Mouse (Mus musculus) intestine, postnatal 0 days (tissue): ENCODE measurements around the gene Efna2. TPM values are rescaled to one million over a fixed set of nuclear protein-coding genes. Genes with fewer than 3 reads are reported as not detected.

Experiments used
- ATAC-seq: fragments of 200-750 bp; cut with Nextera tagmentation; 2 replicates; pipeline ENCODE4 v1.8.0; 2017; ENCODE audit warnings: mild to moderate bottlenecking, moderate TSS enrichment, moderate library complexity
- H3K27ac ChIP-seq: fragments of 300-500 bp; sonication (generic); 2 replicates; pipeline ENCODE4 v1.5.1; 2014; ENCODE audit warnings: mild to moderate bottlenecking, low read depth, low read length, moderate library complexity
- H3K27me3 ChIP-seq: fragments of 300-500 bp; sonication (generic); replicated peaks from 2 replicates; pipeline ENCODE4 v1.6.1; 2014; ENCODE audit warnings: low read length, mixed read lengths; ENCODE audit not compliant: control insufficient read depth, insufficient read depth
- H3K36me3 ChIP-seq: fragments of 300-500 bp; sonication (generic); 2 replicates; pipeline ENCODE4 v1.6.1; 2014; ENCODE audit warnings: mild to moderate bottlenecking, moderate library complexity; ENCODE audit not compliant: control insufficient read depth, insufficient read depth
- H3K4me1 ChIP-seq: fragments of 300-500 bp; sonication (generic); replicated peaks from 2 replicates; pipeline ENCODE4 v1.6.1; 2014; ENCODE audit warnings: antibody characterized with exemption, low read length, mixed read lengths; ENCODE audit not compliant: control insufficient read depth, insufficient read depth
- H3K4me2 ChIP-seq: fragments of 300-500 bp; sonication (generic); replicated peaks from 2 replicates; pipeline ENCODE4 v1.6.1; 2014; ENCODE audit warnings: low read depth, mild to moderate bottlenecking, moderate library complexity
- H3K4me3 ChIP-seq: fragments of 300-500 bp; sonication (generic); 2 replicates; pipeline ENCODE4 v1.5.1; 2014; ENCODE audit warnings: low read depth, low read length
- H3K9ac ChIP-seq: fragments of 300-500 bp; sonication (generic); 2 replicates; pipeline ENCODE4 v1.6.1; 2014; ENCODE audit warnings: mild to moderate bottlenecking, low read depth, low read length
- H3K9me3 ChIP-seq: fragments of 300-500 bp; sonication (generic); 2 replicates; pipeline ENCODE4 v1.6.1; 2016; ENCODE audit warnings: mixed run types; ENCODE audit not compliant: control insufficient read depth
- CTCF ChIP-seq: sonication (generic); IDR thresholded peaks from 2 replicates; pipeline ENCODE4 v1.5.1; 2016; ENCODE audit warnings: low read depth, mild to moderate bottlenecking, control low read depth, antibody characterized with exemption, moderate library complexity
- WGBS: fragments of 180-500 bp; shearing (Covaris S2); extraction: QIAGEN DNeasy Blood & Tissue Kit; methylation state at CpG from one replicate; pipeline ENCODE4 v1.1.7; 2014; 5-methylcytosine and 5-hydroxymethylcytosine counted together
- polyA plus RNA-seq: library from polyadenylated mRNA; unstranded; fragments of >200 nt; fragmentation: Nextera tagmentation; extraction: Ambion mirVana; gene quantifications from 2 replicates; pipeline ENCODE4 v1.2.1, GENCODE M21; 2015

Gene Efna2
- polyA plus RNA-seq, 1 experiment from 2014 or later, result 3.5 TPM

GRCm38 (mm10) chr10:80236145-80236825 lies 57.0 kb downstream of the Efna2 start:
- ATAC-seq, result no peak
- H3K27me3 ChIP-seq, result no peaks in the 10 kb centered on the region
- WGBS, result 96% methylated on average over 13 of the region's 13 CpGs
- no peaks in the 10 kb centered on the region for H3K9me3 ChIP-seq
- no peak for TF ChIP-seq CTCF
- no peak overlapping the region for H3K9ac ChIP-seq
- no peak overlapping the region for H3K4me3 ChIP-seq
- peaks cover 94% of the 10 kb centered on the region for H3K36me3 ChIP-seq
- H3K4me1 ChIP-seq, result no peaks in the 10 kb centered on the region
- H3K4me2 ChIP-seq, result no peak overlapping the region
- H3K27ac ChIP-seq, result no peak overlapping the region

- no peak for ATAC-seq
- Histone ChIP-seq H3K9me3 (no peaks in the 10 kb centered on the region), H3K27me3 (no peaks in the 10 kb centered on the region), H3K27ac (no peak overlapping the region), H3K36me3 (peaks cover 93% of the 10 kb centered on the region), H3K4me2 (no peak overlapping the region), H3K9ac (no peak overlapping the region), H3K4me3 (no peak overlapping the region), H3K4me1 (no peaks in the 10 kb centered on the region)
- no peak for TF ChIP-seq CTCF
- 92% methylated on average over 4 of the region's 4 CpGs for WGBS
These were observed 57.7 kb downstream of the Efna2 start for GRCm38 (mm10) chr10:80237020-80237419.

GRCm38 (mm10) chr10:80238306-80238705 lies 59.0 kb downstream of the Efna2 start:
- ATAC-seq, result no peak
- peaks cover 92% of the 10 kb centered on the region for H3K36me3 ChIP-seq
- no peaks in the 10 kb centered on the region for H3K9me3 ChIP-seq

More at GRCm38 (mm10) chr10:80238306-80238705, 59.0 kb downstream of the Efna2 start:
- Histone ChIP-seq H3K27ac (no peak overlapping the region), H3K27me3 (no peaks in the 10 kb centered on the region), H3K4me2 (no peak overlapping the region), H3K4me3 (no peak overlapping the region), H3K4me1 (no peaks in the 10 kb centered on the region), H3K9ac (no peak overlapping the region)
- WGBS, result 90% methylated on average over 3 of the region's 3 CpGs
- no peak for TF ChIP-seq CTCF

Other genes with a start within 250 kb of the Efna2 start
- gene Wdr18, start 219.3 kb upstream of the Efna2 start, polyA plus RNA-seq, result 41.9 and 44.0 TPM in 2 replicates
- 0.08 and 0.17 TPM in 2 replicates for gene Grin3b, start 208.8 kb upstream of the Efna2 start, polyA plus RNA-seq
- gene Tmem259, start 195.2 kb upstream of the Efna2 start, polyA plus RNA-seq, result 24.7 and 25.3 TPM in 2 replicates
- gene Cnn2, start 190.9 kb upstream of the Efna2 start, polyA plus RNA-seq, result 109 and 117 TPM in 2 replicates
- gene Abca7, start 183.0 kb upstream of the Efna2 start, polyA plus RNA-seq, result 2.2 and 2.5 TPM in 2 replicates
- 1.2 and 1.3 TPM in 2 replicates for gene Arhgap45, start 162.8 kb upstream of the Efna2 start, polyA plus RNA-seq
- gene Polr2e, start 139.7 kb upstream of the Efna2 start, polyA plus RNA-seq, result 90.0 and 98.5 TPM in 2 replicates
- gene Gpx4, start 132.3 kb upstream of the Efna2 start, polyA plus RNA-seq, result 1,519 and 1,523 TPM in 2 replicates
- 9.8 and 11.1 TPM in 2 replicates for gene Sbno2, start 73.9 kb upstream of the Efna2 start, polyA plus RNA-seq
- gene Stk11, start 63.7 kb upstream of the Efna2 start, polyA plus RNA-seq, result 11.7 and 12.4 TPM in 2 replicates
- gene Atp5d, start 40.9 kb upstream of the Efna2 start, polyA plus RNA-seq, result 1,009 and 1,013 TPM in 2 replicates
- 2.1 and 2.7 TPM in 2 replicates for gene Cbarp, start 38.6 kb upstream of the Efna2 start, polyA plus RNA-seq
- 18.1 and 19.5 TPM in 2 replicates for gene Midn, start 31.2 kb upstream of the Efna2 start, polyA plus RNA-seq
- 222 and 228 TPM in 2 replicates for gene Cirbp, start 13.5 kb upstream of the Efna2 start, polyA plus RNA-seq
- 12.7 and 13.9 TPM in 2 replicates for gene 1600002K03Rik, start 6.5 kb upstream of the Efna2 start, polyA plus RNA-seq
- 21.9 and 22.5 TPM in 2 replicates for gene Mum1, start 47.0 kb downstream of the Efna2 start, polyA plus RNA-seq
- gene Ndufs7, start 69.6 kb downstream of the Efna2 start, polyA plus RNA-seq, result 584 and 605 TPM in 2 replicates
- gene Gamt, start 81.5 kb downstream of the Efna2 start, polyA plus RNA-seq, result 30.1 and 37.2 TPM in 2 replicates
- 26.6 and 29.0 TPM in 2 replicates for gene Dazap1, start 82.0 kb downstream of the Efna2 start, polyA plus RNA-seq
- 708 and 727 TPM in 2 replicates for gene Rps15, start 113.0 kb downstream of the Efna2 start, polyA plus RNA-seq
- 1.1 and 1.6 TPM in 2 replicates for gene Apc2, start 116.5 kb downstream of the Efna2 start, polyA plus RNA-seq
- gene 2310011J03Rik, start 141.1 kb downstream of the Efna2 start, polyA plus RNA-seq, result 85.2 and 87.6 TPM in 2 replicates
- 13.1 and 18.8 TPM in 2 replicates for gene Pcsk4, start 150.0 kb downstream of the Efna2 start, polyA plus RNA-seq
- 261 and 282 TPM in 2 replicates for gene Reep6, start 150.5 kb downstream of the Efna2 start, polyA plus RNA-seq
- gene Adamtsl5, start 168.9 kb downstream of the Efna2 start, polyA plus RNA-seq, result 46.7 and 50.4 TPM in 2 replicates
- gene Plk5, start 177.0 kb downstream of the Efna2 start, polyA plus RNA-seq, result 0.09 and 0.20 TPM in 2 replicates
- 3.2 and 4.2 TPM in 2 replicates for gene Mex3d, start 208.2 kb downstream of the Efna2 start, polyA plus RNA-seq
- 48.0 and 51.0 TPM in 2 replicates for gene Mbd3, start 220.1 kb downstream of the Efna2 start, polyA plus RNA-seq
- gene Uqcr11, start 227.3 kb downstream of the Efna2 start, polyA plus RNA-seq, result 1,032 and 1,082 TPM in 2 replicates